Mouse (Mus musculus): Measurements from ENCODE around the gene Rnf34.

Gene Rnf34

GRCm38 (mm10) chr5:122849521-122850318 lies at the start of gene Rnf34:
Gene Rnf34, plus strand, starts transcription at chr5:122850048.
- peak; percentile 97 for DNase-seq

GRCm38 (mm10) chr5:122800345-122801010 lies 49.4 kb upstream of the Rnf34 start:
- no peak for DNase-seq

- no peak for DNase-seq
These were observed 48.2 kb upstream of the Rnf34 start for GRCm38 (mm10) chr5:122801684-122802083.

GRCm38 (mm10) chr5:122802706-122803105 lies 47.1 kb upstream of the Rnf34 start:
- DNase-seq, result no peak

- DNase-seq, result no peak
These were observed 44.3 kb upstream of the Rnf34 start for GRCm38 (mm10) chr5:122805503-122805902.

- DNase-seq, result peak; percentile 80
These were observed 38.3 kb upstream of the Rnf34 start for GRCm38 (mm10) chr5:122811364-122812079.

- no peak for DNase-seq
These were observed 37.1 kb upstream of the Rnf34 start for GRCm38 (mm10) chr5:122812699-122813098.

GRCm38 (mm10) chr5:122820777-122821523 lies 28.9 kb upstream of the Rnf34 start, which contains the start of gene Anapc5:
Gene Anapc5, minus strand, starts transcription at chr5:122821339.
- peak; percentile 91 for DNase-seq

GRCm38 (mm10) chr5:122821524-122821885 lies 28.3 kb upstream of the Rnf34 start:
- no peak for DNase-seq

- DNase-seq, result no peak
These were observed 27.4 kb upstream of the Rnf34 start for GRCm38 (mm10) chr5:122822441-122822840.

- no peak for DNase-seq
These were observed 25.9 kb upstream of the Rnf34 start for GRCm38 (mm10) chr5:122823976-122824375.

GRCm38 (mm10) chr5:122824450-122824849 lies 25.4 kb upstream of the Rnf34 start:
- DNase-seq, result no peak

GRCm38 (mm10) chr5:122825099-122825498 lies 24.7 kb upstream of the Rnf34 start:
- DNase-seq, result no peak

GRCm38 (mm10) chr5:122832536-122832935 lies 17.3 kb upstream of the Rnf34 start:
- DNase-seq, result no peak

GRCm38 (mm10) chr5:122832996-122833395 lies 16.9 kb upstream of the Rnf34 start:
- DNase-seq, result no peak

GRCm38 (mm10) chr5:122841126-122841525 lies 8.7 kb upstream of the Rnf34 start:
- no peak for DNase-seq

GRCm38 (mm10) chr5:122843799-122844198 lies 6.0 kb upstream of the Rnf34 start:
- DNase-seq, result no peak

GRCm38 (mm10) chr5:122850319-122851002 lies 613 bp downstream of the Rnf34 start:
- peak; percentile 54 for DNase-seq

GRCm38 (mm10) chr5:122852611-122853010 lies 2.8 kb downstream of the Rnf34 start:
- DNase-seq, result no peak

GRCm38 (mm10) chr5:122855858-122856257 lies 6.0 kb downstream of the Rnf34 start:
- DNase-seq, result no peak

GRCm38 (mm10) chr5:122863053-122863452 lies 13.2 kb downstream of the Rnf34 start:
- no peak for DNase-seq

- no peak for DNase-seq
These were observed 22.8 kb downstream of the Rnf34 start for GRCm38 (mm10) chr5:122872626-122873025.

Measured in lung, postnatal 14 days (tissue).